Mouse (Mus musculus) c-Kit-positive CD71-positive TER-119-negative erythroid progenitor cells, embryonic 14.5 days (primary cell): ENCODE measurements around the gene Pes1.
"Not testable (repeated sequence)": the region's sequence is repeated elsewhere in the genome, so short reads cannot be mapped to it uniquely, and the experiment has no call there.

Source experiments
- DNase-seq: peaks from one replicate; pipeline ENCODE4 v3.0.0-alpha.2; 2013; ENCODE audit warnings: low read depth

The Pes1 gene

DNA sequence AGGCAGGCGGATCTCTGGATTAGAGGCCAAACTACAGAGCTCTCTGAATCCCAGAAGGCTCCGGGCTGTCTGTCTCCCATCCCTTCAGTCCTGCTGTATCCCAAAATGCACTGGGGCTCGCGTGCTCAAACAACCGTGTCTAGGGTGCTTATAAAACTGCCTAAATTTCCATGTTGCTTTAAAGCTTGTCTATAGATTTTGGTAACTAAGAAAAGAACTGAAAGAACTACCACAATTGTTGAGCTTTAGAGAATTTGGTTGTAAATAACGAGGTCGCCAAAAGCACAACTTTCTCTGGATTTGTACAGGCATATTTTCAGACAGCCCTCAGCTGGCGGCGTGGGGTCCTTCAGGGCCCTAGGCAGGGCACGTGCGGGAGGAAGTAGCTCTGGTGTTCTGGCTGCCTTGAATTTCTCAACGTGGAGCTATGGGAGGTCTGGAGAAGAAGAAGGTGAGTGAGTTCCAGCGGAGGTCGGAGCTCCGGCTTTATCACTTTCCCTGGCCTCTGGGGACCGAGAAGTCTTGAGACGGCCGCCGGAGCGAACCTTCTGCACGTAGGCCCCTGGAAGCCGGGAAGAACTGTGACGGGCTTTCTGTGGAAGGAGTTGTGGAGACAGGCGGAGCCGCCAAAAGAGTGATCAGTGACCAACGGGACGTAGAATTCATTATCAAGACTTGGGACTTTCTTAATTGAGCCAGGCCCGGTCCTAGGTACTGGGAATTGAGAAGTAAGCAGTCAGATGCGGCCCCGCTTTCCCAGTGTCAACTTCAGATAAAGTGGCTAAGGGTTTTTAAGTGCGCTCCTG is at the start of gene Pes1:
Pes1 (plus strand) TSS at position 366 of the 806 bp plus-strand sequence.
- DNase-seq = peak; percentile 72

DNA sequence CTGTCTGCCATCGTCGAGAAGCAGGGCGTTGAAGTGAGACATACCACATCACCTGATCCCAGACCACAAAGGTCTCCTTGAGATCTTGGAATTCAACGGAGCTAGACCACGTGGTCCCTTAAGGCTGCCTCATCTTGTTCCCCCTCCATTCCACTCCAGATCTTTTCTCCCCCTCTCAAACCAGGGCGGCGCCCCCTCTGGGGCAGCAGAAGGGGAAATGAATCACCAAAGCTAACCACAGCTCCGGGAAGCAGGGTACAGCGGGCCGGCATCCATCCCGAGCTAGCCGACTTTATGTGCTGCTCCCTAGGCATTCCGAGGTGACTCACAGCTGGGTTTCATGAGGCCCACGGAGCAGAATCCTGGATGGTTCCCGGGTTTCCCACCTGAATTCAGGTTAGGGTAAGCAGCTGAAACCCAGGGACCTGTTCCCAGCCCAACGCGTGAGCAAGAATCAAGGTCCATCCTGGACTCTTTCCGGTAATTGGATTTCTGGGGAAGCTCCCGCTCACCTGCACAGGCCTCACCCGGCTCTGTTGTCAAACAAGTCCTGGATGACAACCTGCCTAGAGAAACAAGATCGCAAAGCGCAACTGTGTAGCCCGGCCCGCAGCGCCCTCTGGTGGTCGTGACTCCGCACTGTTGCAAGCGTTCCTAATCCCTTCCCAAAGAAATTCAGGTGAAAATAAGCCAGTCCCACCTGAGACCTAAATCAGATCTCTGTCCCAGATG is 49.5 kb upstream of the Pes1 start, which contains the start of gene Slc35e4:
Slc35e4 (minus strand) TSS at position 556 of the 732 bp plus-strand sequence.
- peak; percentile 50 for DNase-seq

DNA sequence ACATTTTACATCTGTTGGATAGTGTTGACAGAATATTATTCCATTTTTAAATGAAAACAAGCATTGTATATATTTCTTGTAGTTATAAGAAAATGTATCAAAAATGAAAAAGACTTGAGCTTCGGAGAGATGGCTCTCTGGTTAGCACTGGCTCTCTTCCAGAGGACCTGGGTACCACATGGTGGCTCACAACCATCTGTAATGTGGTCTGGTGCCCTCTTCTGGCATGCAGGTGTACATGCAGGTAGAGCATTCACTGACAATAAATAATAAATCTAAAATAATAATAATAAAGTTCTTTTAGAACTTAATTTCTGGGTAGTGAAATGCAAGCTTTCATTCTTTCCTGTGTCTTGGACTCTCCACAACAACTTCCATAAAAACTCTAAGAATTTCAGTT is 45.0 kb upstream of the Pes1 start:
- no peak for DNase-seq

DNA sequence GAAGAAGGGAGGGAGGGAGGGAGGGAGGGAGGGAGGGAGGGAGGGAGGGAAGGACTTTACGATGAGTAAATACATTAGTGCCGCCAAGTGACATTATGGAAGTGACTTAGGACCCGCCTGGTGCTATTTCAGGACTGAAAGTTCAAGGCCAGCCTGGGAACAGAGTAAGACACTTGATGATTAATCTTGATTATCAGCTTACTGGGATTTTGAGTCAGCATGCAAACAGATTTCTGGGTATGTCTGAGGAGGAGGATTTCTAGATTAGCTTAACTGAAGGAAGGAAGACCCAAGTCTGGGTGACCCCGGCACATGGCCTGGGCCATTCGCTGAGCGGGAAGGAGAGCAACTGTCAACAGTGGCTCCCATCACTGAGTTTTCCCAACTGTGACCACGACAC is 43.3 kb upstream of the Pes1 start:
- no peak for DNase-seq

DNA sequence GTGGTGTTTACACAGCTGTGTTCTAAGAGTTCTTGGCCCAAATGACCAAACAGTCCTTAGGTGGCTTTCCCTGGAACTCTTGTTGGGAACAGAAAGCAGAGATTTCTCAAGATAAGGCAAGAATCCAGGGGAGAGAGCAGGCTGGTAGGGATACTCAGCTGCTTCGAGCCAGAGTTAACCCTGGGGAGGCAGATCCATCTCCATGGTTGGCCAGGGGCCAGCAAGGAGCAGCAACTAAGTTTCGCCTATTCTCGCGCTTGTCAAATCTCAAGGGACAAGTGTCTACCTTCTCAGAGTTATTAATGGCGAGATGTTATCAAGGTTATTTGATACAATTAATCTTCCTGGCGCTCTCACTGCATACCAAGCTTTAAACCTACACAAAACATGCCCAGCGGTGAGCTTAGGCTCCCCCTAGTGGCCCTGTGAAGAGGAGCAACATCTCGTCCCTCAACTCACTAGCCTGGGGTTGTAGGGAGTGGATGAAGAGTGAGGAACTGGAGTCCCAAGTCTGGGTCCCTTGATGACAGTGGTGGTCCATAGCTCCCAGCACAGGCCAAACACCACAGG is 42.4 kb upstream of the Pes1 start:
- DNase-seq = peak; percentile 30

DNA sequence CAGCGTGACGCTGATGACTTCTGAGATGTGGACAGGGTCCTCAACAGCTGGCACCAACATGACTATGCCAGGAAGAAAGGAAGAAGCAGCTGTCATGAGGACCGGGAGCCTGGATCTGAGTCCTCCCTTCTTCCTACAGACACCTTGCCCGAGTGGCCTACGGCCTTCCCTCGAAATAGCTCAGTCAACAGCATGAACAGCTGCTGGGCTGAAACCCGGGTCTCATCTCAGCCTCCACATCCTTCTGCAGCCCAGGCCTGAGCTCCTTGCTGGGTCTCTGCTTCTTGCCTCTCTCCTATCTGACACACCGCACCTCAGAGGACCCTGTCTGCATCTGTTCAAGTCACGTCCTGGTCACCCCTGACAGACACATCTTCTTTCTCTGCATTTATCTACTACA is 41.7 kb upstream of the Pes1 start:
- DNase-seq = no peak

DNA sequence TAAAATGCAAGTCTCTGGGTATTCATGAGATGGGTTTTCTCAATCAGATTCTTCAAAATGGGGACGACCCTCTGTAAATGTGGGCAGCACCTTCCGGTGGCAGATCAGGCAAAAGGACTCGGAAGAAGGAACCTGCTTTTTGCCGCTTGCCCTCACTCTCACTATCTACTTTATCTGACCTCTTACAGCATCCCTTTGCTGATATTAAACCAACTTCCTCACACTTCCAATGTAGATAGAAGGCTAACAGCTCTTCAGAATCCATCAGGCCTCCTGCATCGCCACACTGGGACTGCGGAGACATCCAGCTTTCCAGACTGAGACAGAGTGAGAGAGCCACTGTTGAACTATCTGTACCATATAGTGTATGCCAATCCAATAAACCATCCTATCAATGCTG is 41.0 kb upstream of the Pes1 start:
- no peak for DNase-seq

DNA sequence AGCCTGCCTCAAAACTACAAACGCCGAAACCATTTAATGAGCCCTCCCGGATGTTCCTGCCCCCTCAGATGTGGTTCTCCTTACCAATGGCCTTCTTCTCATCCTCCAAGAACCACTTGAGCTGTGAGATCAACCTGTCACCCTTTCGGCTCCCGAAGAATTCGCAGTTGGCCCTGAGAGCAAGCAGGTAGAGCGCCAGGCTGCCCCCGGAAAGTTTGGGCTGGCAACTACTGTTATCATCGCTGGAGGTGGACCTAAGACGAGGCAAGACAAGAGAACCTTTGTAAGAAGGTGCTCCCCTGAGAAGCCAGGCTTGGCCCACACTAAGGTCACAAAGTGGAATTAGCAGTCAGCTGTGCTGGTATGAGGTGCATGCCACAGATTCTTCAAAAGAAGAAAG is 37.9 kb upstream of the Pes1 start:
- DNase-seq = no peak

DNA sequence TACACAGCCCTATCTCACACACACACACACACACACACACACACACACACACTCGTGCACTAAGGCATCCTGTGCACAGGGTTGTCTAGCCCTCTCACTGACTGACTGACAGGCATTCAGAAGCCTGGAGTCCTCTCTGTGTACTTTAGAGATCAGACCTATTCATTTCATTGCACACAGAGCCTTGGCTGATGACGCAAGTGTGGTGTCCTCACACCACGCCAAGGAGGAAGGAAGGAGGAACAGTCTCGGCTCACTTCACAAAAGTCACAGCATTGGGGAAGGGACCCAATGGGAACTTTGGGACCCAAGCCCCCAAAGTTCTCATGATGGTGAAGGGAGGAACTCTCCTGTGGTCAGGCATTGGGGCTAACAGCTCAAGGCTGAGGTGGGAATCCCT is 33.8 kb upstream of the Pes1 start:
- no peak for DNase-seq

DNA sequence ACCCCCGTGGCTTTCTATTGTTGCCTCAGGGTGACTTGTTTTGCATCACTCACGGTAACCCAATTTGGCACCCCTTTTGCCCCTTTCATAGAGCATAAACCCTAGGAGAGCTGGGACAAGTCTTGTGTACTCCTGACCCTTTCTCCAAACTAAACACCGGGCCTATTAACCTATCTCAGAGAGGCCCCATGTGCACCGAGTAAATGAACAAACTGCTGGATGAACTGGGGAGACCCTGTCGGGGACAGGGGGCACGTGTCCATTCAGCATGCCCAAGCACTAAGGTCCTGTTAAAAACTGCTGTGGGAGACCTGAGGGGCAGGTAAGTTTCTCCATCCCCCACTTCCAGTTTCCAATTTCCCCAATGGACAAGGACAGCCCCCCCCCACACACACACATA is 32.8 kb upstream of the Pes1 start:
- no peak for DNase-seq

DNA sequence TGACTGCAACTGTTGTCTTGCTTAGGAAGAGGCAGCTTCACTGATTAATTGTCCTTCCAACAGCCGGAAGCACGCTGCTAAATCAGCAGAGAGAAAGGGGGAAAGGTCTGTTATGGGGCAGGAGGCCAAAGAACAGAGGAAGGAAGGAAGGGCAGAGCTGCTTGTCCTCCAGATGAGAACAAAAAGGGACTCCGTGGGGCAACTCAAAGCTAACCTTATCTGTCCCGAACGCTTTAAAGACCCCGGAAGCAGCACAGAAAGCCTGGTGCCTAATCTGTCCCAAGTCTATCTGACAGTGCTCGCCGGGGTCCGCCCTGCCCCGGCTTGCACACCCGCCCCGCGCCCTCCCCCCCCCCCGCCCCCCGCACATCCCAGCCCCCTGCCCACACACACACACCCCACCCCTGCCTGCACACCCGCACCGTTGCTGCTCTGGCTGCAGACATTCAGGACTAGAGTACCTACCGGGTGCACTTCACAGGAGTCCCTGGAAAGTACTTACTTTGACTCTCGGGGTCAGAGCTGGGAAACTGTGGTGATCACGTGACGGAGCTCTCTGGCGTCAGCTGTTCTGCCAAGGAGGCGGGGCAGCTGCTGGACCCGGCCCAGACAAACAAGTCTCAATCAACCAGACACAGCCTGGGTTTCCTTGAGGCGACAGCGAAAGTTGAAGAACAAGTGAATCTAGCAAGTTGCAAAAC is 32.1 kb upstream of the Pes1 start, which contains the start of gene Tcn2:
Tcn2 (minus strand) TSS at position 649 of the 701 bp plus-strand sequence.
- peak; percentile 52 for DNase-seq

DNA sequence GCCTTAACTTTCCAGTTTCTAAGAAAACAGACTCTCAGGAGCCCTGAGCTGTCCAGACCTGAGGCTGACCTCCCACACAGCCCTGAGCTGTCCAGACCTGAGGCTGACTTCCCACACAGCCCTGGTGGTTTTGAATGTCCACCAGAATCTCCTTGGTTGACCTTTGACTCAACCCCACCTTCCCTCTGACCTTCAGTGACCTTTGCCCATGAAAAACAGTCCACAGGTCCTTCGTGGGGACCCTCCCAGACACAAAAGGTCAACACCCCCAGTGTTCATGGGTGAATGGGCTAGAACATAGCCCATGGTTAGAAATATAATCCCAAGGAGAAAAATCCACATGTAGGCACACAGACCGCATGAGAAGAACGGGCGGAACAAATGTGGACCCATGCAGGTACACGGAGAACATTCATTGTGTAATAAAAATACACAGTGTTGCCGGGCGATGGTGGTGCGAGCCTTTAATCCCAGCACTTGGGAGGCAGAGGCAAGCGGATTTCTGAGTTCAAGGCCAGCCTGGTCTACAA is 30.0 kb upstream of the Pes1 start:
- no peak for DNase-seq

DNA sequence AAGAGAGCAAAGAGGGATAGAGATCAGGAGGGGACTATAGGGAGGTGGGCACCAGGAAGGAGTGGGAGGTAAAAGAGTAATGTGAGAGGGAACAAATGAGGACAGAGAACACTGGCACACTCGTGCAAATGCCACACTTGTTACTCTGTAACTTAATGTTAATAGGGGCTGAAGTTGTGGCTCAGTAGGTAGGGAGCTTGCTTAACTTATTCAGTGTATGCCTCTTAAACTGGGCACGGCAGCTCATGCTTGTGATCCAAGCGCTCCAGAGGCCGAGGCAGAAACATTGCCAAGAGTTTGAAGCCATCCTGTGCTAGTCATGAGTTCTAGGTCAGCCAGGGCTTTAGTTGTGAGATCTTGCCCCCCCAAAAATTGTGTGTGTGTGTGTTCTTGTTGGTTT is 28.6 kb upstream of the Pes1 start:
- no peak for DNase-seq

DNA sequence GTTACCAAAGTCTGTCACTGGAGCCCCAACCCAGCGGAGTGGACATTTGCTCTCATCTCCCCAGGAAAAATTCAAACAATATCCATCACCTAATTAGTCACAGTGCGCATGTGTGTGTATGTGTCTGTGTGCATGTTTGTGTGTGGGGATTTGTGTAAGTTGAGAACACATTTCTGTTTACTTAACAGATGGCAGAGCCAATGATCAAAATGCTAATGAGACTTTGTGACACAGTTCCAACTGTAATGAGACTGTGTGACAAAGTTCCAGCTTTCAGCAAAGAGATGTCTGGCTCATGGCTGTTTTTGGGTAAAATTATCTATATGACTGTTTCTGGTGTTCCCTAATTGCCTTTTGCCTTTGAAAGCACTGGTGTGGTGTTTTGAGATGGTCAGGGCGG is 27.5 kb upstream of the Pes1 start:
- DNase-seq = no peak

DNA sequence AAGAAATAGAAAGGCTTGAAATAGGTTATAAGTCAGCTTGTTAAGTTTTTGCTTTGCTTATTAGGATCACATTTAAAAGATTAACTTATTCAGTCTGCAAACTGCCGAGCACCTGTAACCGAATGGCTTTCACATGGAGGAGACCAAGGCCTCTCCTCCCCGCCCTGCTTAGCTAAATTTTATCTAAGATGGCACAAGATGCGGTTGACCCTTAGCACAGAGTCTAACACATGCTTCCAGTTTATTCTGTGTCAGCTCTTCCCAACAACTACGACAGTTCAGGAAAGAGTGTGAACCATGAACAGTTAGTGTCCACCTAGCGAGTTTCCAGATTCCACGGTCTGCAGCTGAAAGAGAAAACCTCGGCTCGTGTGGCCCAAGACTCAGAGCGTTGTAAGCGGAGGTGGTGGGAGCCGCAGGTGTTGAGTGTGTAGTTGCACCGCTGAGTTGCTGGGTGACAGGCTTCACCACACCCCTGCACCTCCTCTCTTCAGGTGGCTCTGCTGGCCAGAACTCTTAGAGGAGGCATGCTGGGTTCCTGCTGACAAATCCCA is 26.4 kb upstream of the Pes1 start:
- no peak for DNase-seq

DNA sequence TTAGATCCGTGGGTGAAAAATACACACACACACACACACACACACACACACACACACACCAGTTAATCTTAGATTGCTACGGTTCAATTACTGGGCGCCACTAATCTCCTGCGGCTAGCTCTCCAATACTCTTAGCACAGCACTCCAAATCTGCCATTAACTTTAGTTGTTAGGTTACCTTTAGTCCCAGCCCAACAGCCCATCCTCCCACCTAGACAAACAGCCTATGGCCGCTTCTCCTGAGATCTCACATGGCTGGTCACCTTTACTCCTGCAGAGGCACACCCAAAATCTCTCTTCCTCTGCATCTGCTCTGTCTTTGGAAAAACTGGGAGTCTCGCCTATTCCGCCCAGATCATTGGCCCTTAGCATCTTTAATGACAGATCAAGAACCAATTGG is 22.4 kb upstream of the Pes1 start:
- DNase-seq = no peak

DNA sequence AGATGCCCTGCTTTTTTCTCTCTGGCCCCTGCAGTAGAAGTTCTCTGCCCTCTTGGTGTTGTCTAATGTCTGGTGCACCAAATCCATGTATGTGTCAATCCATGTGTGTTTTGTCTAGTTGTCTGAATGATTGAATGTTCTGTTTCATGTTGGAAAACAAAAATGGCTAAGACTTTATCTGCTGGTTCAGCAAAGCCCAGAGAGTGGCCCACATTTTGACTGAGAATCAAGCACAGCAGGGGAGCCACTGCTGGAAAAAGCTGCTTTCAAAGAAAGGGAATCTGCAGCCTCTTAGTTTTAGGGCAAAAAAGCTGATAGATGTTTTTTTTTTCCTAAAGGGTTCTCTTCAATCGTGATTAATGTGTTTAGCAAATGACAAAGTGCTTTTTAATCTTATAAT is 17.4 kb upstream of the Pes1 start:
- DNase-seq = no peak

DNA sequence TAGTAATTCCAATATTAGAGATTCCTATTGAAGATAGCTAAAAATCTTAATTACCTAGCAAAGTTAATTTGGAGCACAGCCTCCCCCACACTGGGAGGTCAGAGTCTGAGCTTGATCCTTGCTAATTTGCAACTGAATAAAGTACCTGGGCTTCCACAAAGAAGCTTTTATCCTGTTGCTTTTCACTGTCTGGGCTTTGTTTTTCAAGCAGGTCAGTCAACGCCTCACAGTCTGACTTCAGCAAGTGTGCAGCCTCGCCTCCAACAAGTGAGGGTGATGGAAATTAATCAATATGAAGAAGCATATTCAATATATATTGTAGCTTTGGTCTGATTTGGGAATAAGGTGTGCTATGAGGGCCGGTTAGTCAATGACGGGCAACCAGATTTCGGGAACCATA is 8.9 kb upstream of the Pes1 start:
- not testable (repeated sequence) for DNase-seq

DNA sequence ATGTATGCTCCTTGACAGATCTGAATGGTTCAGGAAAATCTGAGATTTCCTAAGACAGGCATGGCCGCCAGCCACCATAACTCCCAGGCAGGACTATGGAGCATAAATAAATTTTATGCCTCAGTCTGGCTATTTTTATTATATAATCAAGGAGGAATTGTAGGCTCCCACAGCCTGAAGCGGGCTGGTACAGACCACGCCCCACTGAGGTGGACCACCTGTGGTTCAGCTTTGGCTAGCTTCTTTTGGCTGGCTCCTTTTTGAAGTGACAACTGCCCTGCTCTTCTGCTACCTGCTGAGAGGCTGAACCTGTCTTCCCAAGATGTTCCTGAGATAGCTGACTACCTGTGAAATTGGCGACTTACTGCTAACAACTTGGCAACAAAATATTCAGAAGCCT is 8.4 kb upstream of the Pes1 start:
- DNase-seq = not testable (repeated sequence)

DNA sequence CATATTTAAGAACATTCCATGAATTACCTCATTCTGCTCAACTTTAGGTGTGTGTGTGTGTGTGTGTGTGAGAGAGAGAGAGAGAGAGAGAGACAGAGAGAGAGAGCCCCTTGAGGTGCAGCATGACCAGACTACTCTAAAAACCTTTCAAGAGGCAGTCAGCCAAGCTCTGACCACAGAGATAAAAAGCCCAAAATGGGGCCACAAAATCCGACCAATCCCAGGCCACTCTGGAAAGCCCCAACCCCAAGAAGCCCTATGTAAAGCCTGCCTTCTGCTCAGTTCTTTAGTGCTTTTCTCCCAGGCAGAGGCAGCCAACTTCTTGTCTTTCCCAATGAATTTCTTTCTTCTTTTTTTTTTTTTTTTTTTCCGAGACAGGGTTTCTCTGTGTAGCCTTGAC is 2.9 kb upstream of the Pes1 start:
- no peak for DNase-seq

DNA sequence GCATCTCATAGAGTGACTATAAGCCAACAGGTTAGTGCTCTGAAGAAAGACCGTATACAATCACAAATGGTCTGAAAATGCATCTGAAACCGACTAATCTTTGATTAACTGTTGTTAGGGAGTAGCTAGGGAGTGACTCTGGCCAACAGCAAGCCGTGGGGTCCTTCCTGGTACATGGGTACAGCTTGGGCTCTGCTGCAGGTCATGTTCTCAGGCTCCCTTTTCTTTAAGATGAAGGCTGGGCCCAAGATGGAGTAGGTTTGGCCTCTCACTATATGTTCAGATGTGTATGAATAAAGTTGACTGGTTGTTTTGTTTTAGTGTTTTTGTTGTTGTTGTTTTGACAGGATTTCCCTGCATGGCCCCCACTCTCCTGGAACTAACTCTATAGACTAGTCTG is 2.0 kb upstream of the Pes1 start:
- no peak for DNase-seq

DNA sequence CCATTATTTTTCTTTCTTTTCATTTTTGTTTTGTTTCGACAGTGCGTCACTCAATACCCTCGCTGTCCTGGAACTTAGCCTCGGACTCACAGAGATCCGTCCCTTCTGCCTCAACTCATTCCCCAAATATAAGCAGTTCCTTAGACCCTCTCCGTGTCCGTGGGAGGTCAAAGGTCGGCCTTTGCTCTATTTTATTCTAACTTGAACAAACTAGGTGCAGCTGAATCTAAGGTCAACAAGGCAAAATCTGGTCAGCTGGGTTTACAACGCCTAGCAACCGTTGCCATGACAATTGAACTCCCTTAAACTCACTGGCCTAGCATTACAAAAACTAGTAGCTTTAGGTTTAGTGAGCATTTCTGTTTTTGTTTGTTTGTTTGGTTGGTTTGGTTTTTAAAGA is 620 bp upstream of the Pes1 start:
- DNase-seq = no peak
